Mouse (Mus musculus) bone marrow macrophage, adult 2 months (primary cell): ENCODE results near the gene Glb1l3.
"Not testable (repeated sequence)": the region's sequence is repeated elsewhere in the genome, so short reads cannot be mapped to it uniquely, and the experiment has no call there.

ENCODE experiments used
- CTCF ChIP-seq: IDR thresholded peaks from 2 replicates; pipeline ENCODE4 v1.5.1; 2012; ENCODE audit warnings: low read depth, mild to moderate bottlenecking, low read length, moderate library complexity
- POLR2A ChIP-seq: IDR thresholded peaks from 2 replicates; pipeline ENCODE4 v1.6.1; 2012; ENCODE audit warnings: mild to moderate bottlenecking, low read depth, low read length, borderline replicate concordance

GRCm38 (mm10) chr9:26869856-26870255 lies 9.2 kb upstream of the Glb1l3 start:
- not testable (repeated sequence) for TF ChIP-seq POLR2A, CTCF
